Mouse (Mus musculus) cerebellum, adult 2 months (tissue): ENCODE data around the gene Ikzf3. TPM values are rescaled to one million over a fixed set of nuclear protein-coding genes. Genes with fewer than 3 reads are reported as not detected.
A peak's percentile ranks its signal among the peaks of the same experiment; 100 is the strongest.

Source experiments
- DNase-seq, 2 experiments: peaks; one replicate each; pipeline ENCODE4 v3.0.0; 2021
- H3K27ac ChIP-seq: fragments of 200-500 bp; 2 replicates; pipeline ENCODE4 v1.5.1; 2012; ENCODE audit warnings: low read length, control low read depth, inconsistent platforms; ENCODE audit not compliant: insufficient read depth
- H3K27me3 ChIP-seq: fragments of 200-500 bp; 2 replicates; pipeline ENCODE4 v1.6.1; 2012; ENCODE audit warnings: inconsistent platforms, mild to moderate bottlenecking, low read length, moderate library complexity; ENCODE audit not compliant: control insufficient read depth, insufficient read depth
- H3K4me1 ChIP-seq: fragments of 200-500 bp; 2 replicates; pipeline ENCODE4 v1.6.1; 2011; ENCODE audit warnings: low read length; ENCODE audit not compliant: control insufficient read depth, insufficient read depth
- H3K4me3 ChIP-seq: fragments of 200-500 bp; replicated peaks from 2 replicates; pipeline ENCODE3; 2011; ENCODE audit warnings: mild to moderate bottlenecking, low read depth, low read length, control low read depth; ENCODE audit not compliant: insufficient read depth
- CTCF ChIP-seq: fragments of 200-500 bp; IDR thresholded peaks from 2 replicates; pipeline ENCODE4 v1.5.1; 2011; ENCODE audit warnings: low read depth, mild to moderate bottlenecking, control low read depth, low read length, moderate library complexity, borderline replicate concordance; ENCODE audit not compliant: insufficient read depth
- POLR2A ChIP-seq: fragments of 200-500 bp; IDR thresholded peaks from 2 replicates; pipeline ENCODE4 v1.6.1; 2011; ENCODE audit warnings: low read length, control low read depth, borderline replicate concordance; ENCODE audit not compliant: insufficient read depth
- WGBS: fragments of 180-500 bp; shearing (Covaris S2); methylation state at CpG from one replicate; pipeline ENCODE4 v1.1.7; 2018; 5-methylcytosine and 5-hydroxymethylcytosine counted together
- polyA plus RNA-seq: library from polyadenylated mRNA; depleted of rRNA; stranded (reverse); fragments of >200 nt; gene quantifications from 2 replicates; pipeline ENCODE4 v1.2.3, GENCODE M21; 2012

Ikzf3 gene
- polyA plus RNA-seq, 1 experiment: 0.07 TPM

DNA sequence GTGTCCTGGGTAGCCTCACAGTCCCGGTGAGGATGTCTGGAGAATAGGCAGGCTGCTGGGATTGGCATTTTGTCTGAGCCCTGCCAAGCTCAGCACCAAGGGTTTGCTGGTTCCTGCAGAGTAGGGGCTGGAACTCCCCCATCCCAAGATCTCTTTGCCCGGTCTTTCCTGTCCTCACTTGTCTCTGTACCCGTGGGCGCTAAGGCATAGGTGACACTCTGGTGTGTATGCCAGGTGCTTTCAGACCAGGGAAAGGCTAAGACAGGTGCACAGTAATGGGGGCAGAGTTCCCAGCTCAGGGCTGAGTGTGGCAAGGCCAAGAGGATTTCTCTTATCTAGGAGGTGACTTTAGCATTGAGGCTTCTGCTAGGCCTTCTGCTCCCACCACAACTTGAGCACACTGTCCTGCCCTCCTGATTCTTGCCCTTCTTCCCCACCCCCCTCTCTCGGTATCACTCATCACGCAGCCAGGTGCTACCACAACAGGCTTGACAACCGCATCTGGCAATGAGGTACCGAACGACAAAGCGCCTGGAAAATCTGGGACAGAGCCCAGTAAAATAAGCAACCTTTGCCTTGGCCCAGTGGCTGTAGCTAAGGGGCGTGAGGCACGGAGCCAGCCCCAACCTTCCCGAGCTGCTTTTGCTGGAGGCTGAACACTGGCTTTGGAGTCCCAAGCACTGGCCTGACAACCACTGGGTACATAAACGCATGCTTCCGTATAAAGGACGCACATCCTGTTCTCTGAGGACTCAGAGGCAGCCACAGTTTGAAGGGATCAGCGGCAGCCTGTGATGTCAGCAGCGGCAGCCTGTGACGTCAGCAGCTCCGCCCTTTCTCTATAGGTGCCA is 95.7 kb downstream of the Ikzf3 start:
- DNase-seq: no peak
- 58% methylated on average over 20 of the region's 20 CpGs for WGBS
- Histone ChIP-seq H3K4me3 (no peak overlapping the region), H3K27ac (no peak overlapping the region), H3K4me1 (peaks cover 18% of the 10 kb centered on the region), H3K27me3 (no peaks in the 10 kb centered on the region)
- no peak for TF ChIP-seq CTCF
- no peak for TF ChIP-seq POLR2A

GRCm38 (mm10) chr11:98449419-98449818 is 96.4 kb downstream of the Ikzf3 start:
- Histone ChIP-seq H3K4me1 (peaks cover 18% of the 10 kb centered on the region), H3K4me3 (no peak overlapping the region)

GRCm38 (mm10) chr11:98448191-98448790 is 97.5 kb downstream of the Ikzf3 start:
- Histone ChIP-seq H3K27me3 (no peaks in the 10 kb centered on the region), H3K27ac (no peak overlapping the region), H3K4me3 (peak overlapping the region; percentile 76), H3K4me1 (peaks cover 18% of the 10 kb centered on the region)
- no peak for DNase-seq
- TF ChIP-seq CTCF: no peak
- TF ChIP-seq POLR2A: no peak
- WGBS: 55% methylated on average over 13 of the region's 13 CpGs

More at GRCm38 (mm10) chr11:98449419-98449818, 96.4 kb downstream of the Ikzf3 start:
- H3K27ac ChIP-seq: no peak overlapping the region
- 85% methylated on average over 3 of the region's 3 CpGs for WGBS
- DNase-seq: no peak
- no peak for TF ChIP-seq POLR2A
- no peak for TF ChIP-seq CTCF
- no peaks in the 10 kb centered on the region for H3K27me3 ChIP-seq

- no peak overlapping the region for H3K27ac ChIP-seq
- no peaks in the 10 kb centered on the region for H3K27me3 ChIP-seq
- peaks cover 18% of the 10 kb centered on the region for H3K4me1 ChIP-seq
- WGBS: 23% methylated on average over 7 of the region's 7 CpGs
- TF ChIP-seq CTCF (no peak), POLR2A (no peak)
- DNase-seq: no peak
- H3K4me3 ChIP-seq: peak overlapping the region; percentile 76
These were observed 98.4 kb downstream of the Ikzf3 start for GRCm38 (mm10) chr11:98447475-98447834.

GRCm38 (mm10) chr11:98446562-98447474 is 99.0 kb downstream of the Ikzf3 start:
- H3K4me1 ChIP-seq: peaks cover 18% of the 10 kb centered on the region
- H3K4me3 ChIP-seq: peak overlapping the region; percentile 76
- H3K27ac ChIP-seq: peak overlapping the region; percentile 20
- TF ChIP-seq CTCF: no peak
- TF ChIP-seq POLR2A: peak; percentile 51; the same call in 1 of the 2 replicates
- 4% methylated on average over 33 of the region's 33 CpGs for WGBS
- DNase-seq: peak; percentile 69 to 78
- no peaks in the 10 kb centered on the region for H3K27me3 ChIP-seq

- Histone ChIP-seq H3K4me3 (peak within 1 kb of the TSS; percentile 76), H3K27ac (peak within 1 kb of the TSS; percentile 20), H3K4me1 (peaks cover 18% of the 10 kb centered on the region), H3K27me3 (no peaks in the 10 kb centered on the region)
- no peak for TF ChIP-seq POLR2A
- TF ChIP-seq CTCF: no peak
- 42% methylated on average over 5 of the region's 5 CpGs for WGBS
- DNase-seq: no peak
These were observed 99.6 kb downstream of the Ikzf3 start, which contains the start of gene Grb7 for GRCm38 (mm10) chr11:98446213-98446561. Gene Grb7, plus strand, starts transcription at chr11:98446394.

DNA sequence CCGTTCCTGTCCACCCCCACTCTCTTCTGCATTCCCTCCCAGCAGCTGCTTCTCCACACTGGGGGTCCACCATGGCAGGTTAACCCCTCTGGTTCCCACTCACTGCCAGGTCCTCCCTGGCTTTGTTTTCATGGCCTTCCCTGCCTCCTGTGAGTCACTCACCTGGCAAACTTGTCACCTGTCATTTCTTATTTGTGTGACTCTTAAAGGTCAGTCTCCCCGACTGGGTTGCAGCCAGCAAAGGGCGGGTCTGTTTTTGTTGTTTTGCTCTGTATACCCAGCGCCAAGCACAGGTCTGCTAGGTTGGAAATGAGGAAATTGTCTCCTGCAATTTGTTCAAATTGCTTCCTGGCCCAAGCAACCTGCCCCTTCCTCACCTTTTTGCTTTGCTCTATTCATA is 100.2 kb downstream of the Ikzf3 start:
- no peak for DNase-seq
- Histone ChIP-seq H3K27ac (0 out of 2 replicates have a peak overlapping the region, but pooled peaks have one; percentile 20), H3K4me3 (no peak overlapping the region), H3K4me1 (peaks cover 18% of the 10 kb centered on the region), H3K27me3 (no peaks in the 10 kb centered on the region)
- TF ChIP-seq POLR2A (no peak), CTCF (no peak)
- WGBS: 52% methylated on average over 4 of the region's 4 CpGs

DNA sequence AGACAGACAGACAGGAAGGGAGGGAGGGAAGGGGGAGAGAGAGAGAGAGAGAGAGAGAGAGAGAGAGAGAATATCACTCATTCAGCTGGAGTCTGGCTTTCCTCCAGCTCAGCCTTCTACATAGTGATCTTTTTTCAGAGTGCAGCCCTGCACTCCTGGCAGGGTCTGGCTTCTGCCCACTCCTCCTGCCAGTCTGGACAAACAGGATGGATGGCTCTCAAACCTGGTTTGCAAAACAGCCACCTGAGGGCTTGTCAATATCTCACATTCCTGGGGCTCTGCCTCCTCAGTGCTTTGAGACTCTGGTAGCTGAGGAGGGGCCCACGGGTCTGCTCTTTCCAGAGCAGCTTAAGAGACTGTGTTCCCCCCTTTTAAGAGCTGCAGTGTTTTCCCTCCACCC is 100.6 kb downstream of the Ikzf3 start:
- 53% methylated on average over 1 of the region's 1 CpGs for WGBS
- H3K27me3 ChIP-seq: no peaks in the 10 kb centered on the region
- no peak for TF ChIP-seq POLR2A
- no peak for TF ChIP-seq CTCF
- no peak for DNase-seq
- H3K27ac ChIP-seq: no peak overlapping the region
- peaks cover 18% of the 10 kb centered on the region for H3K4me1 ChIP-seq
- no peak overlapping the region for H3K4me3 ChIP-seq
